Mouse (Mus musculus) hindbrain, embryonic 14.5 days (tissue): Measurements from ENCODE around the gene Lrrc66. TPM values are rescaled to one million over a fixed set of nuclear protein-coding genes. Genes with fewer than 3 reads are reported as not detected.

Experiments
- ATAC-seq: fragments of 200-750 bp; cut with Nextera tagmentation; 2 replicates; pipeline ENCODE4 v1.8.0; 2017; ENCODE audit warnings: moderate number of reproducible peaks, mild to moderate bottlenecking, moderate TSS enrichment, moderate library complexity; ENCODE audit not compliant: low FRiP score
- DNase-seq: peaks from one replicate; pipeline ENCODE4 v3.0.0-alpha.2; 2015; ENCODE audit warnings: low spot score
- H3K27ac ChIP-seq: fragments of 300-500 bp; sonication (generic); 2 replicates; pipeline ENCODE4 v1.5.1; 2014; ENCODE audit warnings: mild to moderate bottlenecking, moderate library complexity
- H3K27me3 ChIP-seq: fragments of 300-500 bp; sonication (generic); 2 replicates; pipeline ENCODE4 v1.6.1; 2014; ENCODE audit warnings: mild to moderate bottlenecking, low read length, mixed read lengths; ENCODE audit not compliant: control insufficient read depth, insufficient read depth
- H3K36me3 ChIP-seq: fragments of 300-500 bp; sonication (generic); replicated peaks from 2 replicates; pipeline ENCODE4 v1.6.1; 2014; ENCODE audit not compliant: control insufficient read depth, insufficient read depth
- H3K4me1 ChIP-seq: fragments of 300-500 bp; sonication (generic); replicated peaks from 2 replicates; pipeline ENCODE4 v1.6.1; 2014; ENCODE audit warnings: antibody characterized with exemption, low read length, mixed read lengths; ENCODE audit not compliant: control insufficient read depth, insufficient read depth
- H3K4me2 ChIP-seq: fragments of 300-500 bp; sonication (generic); replicated peaks from 2 replicates; pipeline ENCODE4 v1.6.1; 2014; ENCODE audit warnings: mild to moderate bottlenecking, moderate library complexity
- H3K4me3 ChIP-seq: fragments of 300-500 bp; sonication (generic); replicated peaks from 2 replicates; pipeline ENCODE4 v1.5.1; 2014; ENCODE audit warnings: mild to moderate bottlenecking, low read length
- H3K9ac ChIP-seq: fragments of 300-500 bp; sonication (generic); 2 replicates; pipeline ENCODE4 v1.6.1; 2014
- H3K9me3 ChIP-seq: fragments of 300-500 bp; sonication (generic); 2 replicates; pipeline ENCODE4 v1.6.1; 2016; ENCODE audit warnings: low read length; ENCODE audit not compliant: control insufficient read depth
- WGBS: fragments of 180-500 bp; shearing (Covaris S2); extraction: QIAGEN DNeasy Blood & Tissue Kit; methylation state at CpG from one replicate; pipeline ENCODE4 v1.1.7; 2014; 5-methylcytosine and 5-hydroxymethylcytosine counted together
- polyA plus RNA-seq: library from polyadenylated mRNA; unstranded; fragments of >200 nt; fragmentation: Nextera tagmentation; extraction: Ambion mirVana; gene quantifications from 2 replicates; pipeline ENCODE4 v1.2.1, GENCODE M21; 2014

The Lrrc66 gene
- not detected in 2 replicates for polyA plus RNA-seq

- DNase-seq (no peak), ATAC-seq (no peak)
- 77% methylated on average over 8 of the region's 8 CpGs for WGBS
- peaks cover 27% of the 10 kb centered on the region for H3K36me3 ChIP-seq
- H3K27me3 ChIP-seq, result no peaks in the 10 kb centered on the region
- 0 out of 2 replicates have a peak, but pooled peaks cover 8% of the 10 kb centered on the region for H3K9me3 ChIP-seq
- no peak within 1 kb of the TSS for H3K27ac ChIP-seq
- no peak within 1 kb of the TSS for H3K9ac ChIP-seq
- no peak within 1 kb of the TSS for H3K4me2 ChIP-seq
- H3K4me1 ChIP-seq, result peaks cover 5% of the 10 kb centered on the region; the same call in 1 of the 2 replicates
- no peak within 1 kb of the TSS for H3K4me3 ChIP-seq
Measured at GRCm38 (mm10) chr5:73632291-73632690, at the start of gene Lrrc66. TSS of gene Lrrc66 (minus strand) at chr5:73632526.

GRCm38 (mm10) chr5:73676626-73677025, 44.3 kb upstream of the Lrrc66 start:
- no peak overlapping the region for H3K9ac ChIP-seq
- H3K4me3 ChIP-seq, result no peak overlapping the region
- ATAC-seq, result no peak
- WGBS, result 66% methylated on average over 13 of the region's 13 CpGs
- no peaks in the 10 kb centered on the region for H3K36me3 ChIP-seq
- no peak overlapping the region for H3K4me2 ChIP-seq
- H3K27ac ChIP-seq, result no peak overlapping the region
- no peaks in the 10 kb centered on the region for H3K27me3 ChIP-seq
- no peak for DNase-seq
- no peaks in the 10 kb centered on the region for H3K9me3 ChIP-seq
- no peaks in the 10 kb centered on the region for H3K4me1 ChIP-seq

- Histone ChIP-seq H3K4me2 (no peak overlapping the region), H3K27me3 (no peaks in the 10 kb centered on the region), H3K4me1 (no peaks in the 10 kb centered on the region), H3K9ac (no peak overlapping the region), H3K9me3 (no peaks in the 10 kb centered on the region), H3K27ac (no peak overlapping the region), H3K36me3 (no peaks in the 10 kb centered on the region), H3K4me3 (no peak overlapping the region)
- no peak for DNase-seq
- 89% methylated on average over 3 of the region's 3 CpGs for WGBS
- ATAC-seq, result no peak
Measured at GRCm38 (mm10) chr5:73675604-73676003, 43.3 kb upstream of the Lrrc66 start.

GRCm38 (mm10) chr5:73669386-73669785, 37.1 kb upstream of the Lrrc66 start:
- Histone ChIP-seq H3K36me3 (no peaks in the 10 kb centered on the region), H3K9ac (peak overlapping the region; percentile 28; the same call in 1 of the 2 replicates), H3K4me1 (no peaks in the 10 kb centered on the region), H3K27ac (no peak overlapping the region), H3K4me3 (peak overlapping the region; percentile 14; the same call in 1 of the 2 replicates), H3K4me2 (peak overlapping the region; percentile 31; the same call in 1 of the 2 replicates), H3K9me3 (no peaks in the 10 kb centered on the region), H3K27me3 (no peaks in the 10 kb centered on the region)
- no peak for ATAC-seq
- no peak for DNase-seq
- 40% methylated on average over 26 of the region's 26 CpGs for WGBS

- no peaks in the 10 kb centered on the region for H3K9me3 ChIP-seq
- H3K4me2 ChIP-seq, result no peak overlapping the region
- no peaks in the 10 kb centered on the region for H3K4me1 ChIP-seq
- H3K4me3 ChIP-seq, result no peak overlapping the region
- no peaks in the 10 kb centered on the region for H3K36me3 ChIP-seq
- ATAC-seq, result no peak
- WGBS, result 70% methylated on average over 2 of the region's 2 CpGs
- DNase-seq, result no peak
- no peaks in the 10 kb centered on the region for H3K27me3 ChIP-seq
- H3K27ac ChIP-seq, result no peak overlapping the region
- H3K9ac ChIP-seq, result no peak overlapping the region
Measured at GRCm38 (mm10) chr5:73667877-73668276, 35.6 kb upstream of the Lrrc66 start.

- 94% methylated on average over 2 of the region's 2 CpGs for WGBS
- H3K4me1 ChIP-seq, result no peaks in the 10 kb centered on the region
- DNase-seq, result no peak
- no peaks in the 10 kb centered on the region for H3K9me3 ChIP-seq
- H3K4me2 ChIP-seq, result no peak overlapping the region
- no peak overlapping the region for H3K9ac ChIP-seq
- no peak overlapping the region for H3K27ac ChIP-seq
- no peaks in the 10 kb centered on the region for H3K27me3 ChIP-seq
- H3K4me3 ChIP-seq, result no peak overlapping the region
- ATAC-seq, result no peak
- no peaks in the 10 kb centered on the region for H3K36me3 ChIP-seq
Measured at GRCm38 (mm10) chr5:73666695-73667094, 34.4 kb upstream of the Lrrc66 start.

- Histone ChIP-seq H3K4me2 (peak overlapping the region; percentile 65), H3K36me3 (no peaks in the 10 kb centered on the region), H3K27ac (no peak overlapping the region), H3K4me1 (peaks cover 13% of the 10 kb centered on the region), H3K27me3 (peaks cover 59% of the 10 kb centered on the region), H3K4me3 (peak overlapping the region; percentile 32), H3K9me3 (no peaks in the 10 kb centered on the region), H3K9ac (no peak overlapping the region)
- no peak for DNase-seq
- no peak for ATAC-seq
- under 1% methylated on average over 4 of the region's 4 CpGs for WGBS
Measured at GRCm38 (mm10) chr5:73651855-73652201, 19.5 kb upstream of the Lrrc66 start.

GRCm38 (mm10) chr5:73651061-73651854, 18.9 kb upstream of the Lrrc66 start, which contains the start of gene Spata18:
TSS of gene Spata18 (plus strand) at chr5:73651379.
- H3K4me3 ChIP-seq, result peak within 1 kb of the TSS; percentile 32
- H3K27ac ChIP-seq, result no peak within 1 kb of the TSS
- no peaks in the 10 kb centered on the region for H3K36me3 ChIP-seq
- WGBS, result under 1% methylated on average over 57 of the region's 57 CpGs
- H3K9me3 ChIP-seq, result no peaks in the 10 kb centered on the region
- peak; percentile 18; the same call in 1 of the 2 replicates for ATAC-seq
- peaks cover 59% of the 10 kb centered on the region for H3K27me3 ChIP-seq
- H3K4me1 ChIP-seq, result peaks cover 19% of the 10 kb centered on the region
- H3K9ac ChIP-seq, result peak within 1 kb of the TSS; percentile 40
- peak within 1 kb of the TSS; percentile 65 for H3K4me2 ChIP-seq
- peak; percentile 53 for DNase-seq

- Histone ChIP-seq H3K4me2 (peak overlapping the region; percentile 65), H3K27me3 (peaks cover 59% of the 10 kb centered on the region), H3K27ac (no peak overlapping the region), H3K36me3 (no peaks in the 10 kb centered on the region), H3K4me3 (peak overlapping the region; percentile 32), H3K4me1 (peaks cover 20% of the 10 kb centered on the region), H3K9me3 (no peaks in the 10 kb centered on the region), H3K9ac (0 out of 2 replicates have a peak overlapping the region, but pooled peaks have one; percentile 40)
- ATAC-seq (no peak), DNase-seq (peak; percentile 48)
- under 1% methylated on average over 15 of the region's 15 CpGs for WGBS
Measured at GRCm38 (mm10) chr5:73650365-73650964, 18.1 kb upstream of the Lrrc66 start.
